Mouse (Mus musculus): Measurements from ENCODE around the gene Mff. TPM values are rescaled to one million over a fixed set of nuclear protein-coding genes. Genes with fewer than 3 reads are reported as not detected.

Gene Mff
- polyA plus RNA-seq, 1 experiment from 2014 or later, result 410 TPM

- Histone ChIP-seq H3K27ac (ENCODE audit: low read length) (no peak overlapping the region), H3K4me3 (replicated peaks; ENCODE audit: low read length) (no peak overlapping the region), H3K27me3 (replicated peaks; ENCODE audit: control insufficient read depth, insufficient read depth, low read length) (no peaks in the 10 kb centered on the region), H3K4me1 (replicated peaks; ENCODE audit: control insufficient read depth, insufficient read depth, low read length) (no peaks in the 10 kb centered on the region), H3K36me3 (ENCODE audit: control insufficient read depth, insufficient read depth) (peaks cover 36% of the 10 kb centered on the region), H3K4me2 (ENCODE audit: low read length) (no peak overlapping the region), H3K9me3 (ENCODE audit: control insufficient read depth, low read length) (no peaks in the 10 kb centered on the region), H3K9ac (replicated peaks; ENCODE audit: low read depth, low read length) (no peak overlapping the region)
- no peak for ATAC-seq
- WGBS, result 97% methylated on average over 1 of the region's 1 CpGs
Observed at GRCm38 (mm10) chr1:82733357-82733756, 8.7 kb downstream of the Mff start.

GRCm38 (mm10) chr1:82738066-82738465 lies 13.4 kb downstream of the Mff start:
- no peak overlapping the region for H3K4me3 ChIP-seq (replicated peaks; ENCODE audit: low read length)
- no peak for ATAC-seq
- no peaks in the 10 kb centered on the region for H3K27me3 ChIP-seq (replicated peaks; ENCODE audit: control insufficient read depth, insufficient read depth, low read length)
- no peaks in the 10 kb centered on the region for H3K4me1 ChIP-seq (replicated peaks; ENCODE audit: control insufficient read depth, insufficient read depth, low read length)
- no peaks in the 10 kb centered on the region for H3K9me3 ChIP-seq (ENCODE audit: control insufficient read depth, low read length)
- WGBS, result 86% methylated on average over 1 of the region's 1 CpGs
- H3K9ac ChIP-seq (replicated peaks; ENCODE audit: low read depth, low read length), result no peak overlapping the region
- no peak overlapping the region for H3K4me2 ChIP-seq (ENCODE audit: low read length)
- H3K27ac ChIP-seq (ENCODE audit: low read length), result no peak overlapping the region
- peaks cover 23% of the 10 kb centered on the region for H3K36me3 ChIP-seq (ENCODE audit: control insufficient read depth, insufficient read depth)

DNA sequence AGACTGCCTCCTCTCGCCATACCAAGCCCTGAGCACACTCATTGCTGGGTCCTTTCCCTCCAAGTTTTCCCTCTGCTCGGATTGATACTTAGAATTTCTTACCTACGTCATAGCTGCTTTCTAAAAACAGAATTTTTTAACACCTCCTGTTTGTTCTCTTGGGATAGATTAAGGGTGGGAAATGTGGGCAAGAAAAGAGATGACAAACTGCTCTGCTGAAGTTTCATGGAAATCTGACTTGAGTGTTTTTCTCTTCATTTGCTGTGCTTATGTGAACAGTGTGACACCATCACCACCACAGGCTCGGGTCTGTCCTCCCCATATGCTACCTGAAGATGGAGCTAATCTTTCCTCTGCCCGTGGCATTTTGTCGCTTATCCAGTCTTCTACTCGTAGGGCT lies 16.8 kb downstream of the Mff start:
- ATAC-seq, result no peak
- H3K9me3 ChIP-seq (ENCODE audit: control insufficient read depth, low read length), result no peaks in the 10 kb centered on the region
- H3K4me2 ChIP-seq (ENCODE audit: low read length), result no peak overlapping the region
- no peak overlapping the region for H3K4me3 ChIP-seq (replicated peaks; ENCODE audit: low read length)
- H3K27me3 ChIP-seq (replicated peaks; ENCODE audit: control insufficient read depth, insufficient read depth, low read length), result no peaks in the 10 kb centered on the region
- H3K27ac ChIP-seq (ENCODE audit: low read length), result no peak overlapping the region
- 85% methylated on average over 7 of the region's 7 CpGs for WGBS
- H3K4me1 ChIP-seq (replicated peaks; ENCODE audit: control insufficient read depth, insufficient read depth, low read length), result no peaks in the 10 kb centered on the region
- peaks cover 11% of the 10 kb centered on the region for H3K36me3 ChIP-seq (ENCODE audit: control insufficient read depth, insufficient read depth)
- H3K9ac ChIP-seq (replicated peaks; ENCODE audit: low read depth, low read length), result no peak overlapping the region

DNA sequence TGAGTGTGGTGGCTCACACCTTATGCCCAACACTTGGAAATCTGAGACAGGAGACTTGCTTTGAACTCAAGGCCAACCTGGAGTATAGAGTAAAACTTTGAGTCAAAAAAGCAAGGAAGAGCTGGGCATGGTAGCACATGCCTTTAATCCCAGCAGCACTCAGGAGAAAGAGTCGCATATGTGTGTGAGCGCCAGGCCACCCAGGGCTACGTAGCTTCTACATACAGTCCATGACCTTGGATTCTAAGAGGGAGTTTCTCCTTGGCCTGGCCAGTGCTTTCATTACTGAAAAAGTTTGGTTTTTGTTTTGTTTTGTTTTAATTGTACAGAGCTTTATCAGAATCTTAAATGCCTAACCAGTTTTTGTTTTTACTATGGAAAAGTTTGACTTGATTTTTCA lies 19.3 kb downstream of the Mff start:
- Histone ChIP-seq H3K9ac (replicated peaks; ENCODE audit: low read depth, low read length) (no peak overlapping the region), H3K4me3 (replicated peaks; ENCODE audit: low read length) (no peak overlapping the region), H3K4me2 (ENCODE audit: low read length) (no peak overlapping the region), H3K36me3 (ENCODE audit: control insufficient read depth, insufficient read depth) (peaks cover 8% of the 10 kb centered on the region), H3K27me3 (replicated peaks; ENCODE audit: control insufficient read depth, insufficient read depth, low read length) (no peaks in the 10 kb centered on the region), H3K4me1 (replicated peaks; ENCODE audit: control insufficient read depth, insufficient read depth, low read length) (no peaks in the 10 kb centered on the region), H3K9me3 (ENCODE audit: control insufficient read depth, low read length) (no peaks in the 10 kb centered on the region), H3K27ac (ENCODE audit: low read length) (no peak overlapping the region)
- WGBS, result 89% methylated on average over 3 of the region's 3 CpGs
- ATAC-seq, result no peak

DNA sequence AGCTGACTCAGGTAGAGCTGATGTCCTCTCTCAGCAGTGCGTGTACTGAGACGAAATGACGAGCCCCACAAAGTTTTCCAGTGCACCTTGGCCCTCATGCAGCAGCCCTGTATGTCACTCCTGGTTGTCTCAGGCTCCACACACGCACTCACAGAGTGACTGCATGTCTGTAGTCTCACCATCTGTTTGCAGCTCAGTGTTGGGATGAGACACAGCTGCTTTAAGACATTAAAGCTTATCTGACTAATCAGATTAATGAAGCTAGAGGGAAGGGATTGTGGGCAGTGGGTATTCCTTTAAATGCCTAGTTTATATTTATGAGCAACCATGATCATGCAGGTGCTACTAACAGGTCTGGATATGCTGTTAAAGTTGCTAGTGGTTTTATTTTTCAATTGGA lies 21.7 kb downstream of the Mff start:
- no peak overlapping the region for H3K27ac ChIP-seq (ENCODE audit: low read length)
- H3K9me3 ChIP-seq (ENCODE audit: control insufficient read depth, low read length), result no peaks in the 10 kb centered on the region
- no peak overlapping the region for H3K4me2 ChIP-seq (ENCODE audit: low read length)
- no peak overlapping the region for H3K4me3 ChIP-seq (replicated peaks; ENCODE audit: low read length)
- peaks cover 12% of the 10 kb centered on the region for H3K36me3 ChIP-seq (ENCODE audit: control insufficient read depth, insufficient read depth)
- 0 out of 2 replicates have a peak, but pooled peaks have one; percentile 18 for ATAC-seq
- no peaks in the 10 kb centered on the region for H3K4me1 ChIP-seq (replicated peaks; ENCODE audit: control insufficient read depth, insufficient read depth, low read length)
- no peak overlapping the region for H3K9ac ChIP-seq (replicated peaks; ENCODE audit: low read depth, low read length)
- no peaks in the 10 kb centered on the region for H3K27me3 ChIP-seq (replicated peaks; ENCODE audit: control insufficient read depth, insufficient read depth, low read length)
- WGBS, result 92% methylated on average over 4 of the region's 4 CpGs

DNA sequence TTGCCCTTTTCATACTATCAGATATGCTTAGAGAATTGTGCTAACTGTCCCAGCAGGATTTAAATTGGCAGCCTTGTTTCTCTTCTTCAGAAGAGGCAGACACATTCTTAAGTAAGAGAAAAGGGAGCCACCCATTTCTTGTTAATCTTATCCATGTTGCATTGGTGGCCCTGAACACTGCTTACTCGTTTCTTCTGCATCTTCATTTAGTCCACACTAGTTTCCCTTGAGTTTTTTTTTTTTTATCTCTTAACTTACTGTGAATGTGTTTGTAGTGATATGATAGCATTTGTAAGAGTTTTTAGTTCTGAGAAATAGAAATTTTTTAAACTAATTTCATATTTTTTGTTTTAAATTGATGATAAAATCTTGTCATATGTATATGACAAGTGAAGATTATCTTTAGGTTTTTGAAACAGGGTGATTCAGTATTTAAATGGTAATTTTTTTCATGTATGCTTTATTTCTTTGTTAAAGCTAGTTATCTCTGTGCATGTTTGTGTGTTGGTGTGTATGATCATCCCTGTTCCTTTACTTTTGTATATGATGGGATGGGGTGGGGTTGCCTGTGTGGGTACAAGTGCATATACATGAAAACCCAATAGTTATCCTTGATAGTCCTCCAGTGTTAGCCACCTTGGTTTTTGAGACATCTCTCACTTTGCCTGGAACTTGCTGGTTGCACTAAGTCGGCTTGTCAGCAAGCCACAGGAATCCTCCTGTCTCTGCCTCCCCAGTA lies 23.2 kb downstream of the Mff start:
- H3K36me3 ChIP-seq (ENCODE audit: control insufficient read depth, insufficient read depth), result peaks cover 9% of the 10 kb centered on the region
- no peak overlapping the region for H3K9ac ChIP-seq (replicated peaks; ENCODE audit: low read depth, low read length)
- 93% methylated on average over 2 of the region's 2 CpGs for WGBS
- no peak overlapping the region for H3K4me2 ChIP-seq (ENCODE audit: low read length)
- no peaks in the 10 kb centered on the region for H3K9me3 ChIP-seq (ENCODE audit: control insufficient read depth, low read length)
- ATAC-seq, result no peak
- H3K4me3 ChIP-seq (replicated peaks; ENCODE audit: low read length), result no peak overlapping the region
- no peak overlapping the region for H3K27ac ChIP-seq (ENCODE audit: low read length)
- H3K4me1 ChIP-seq (replicated peaks; ENCODE audit: control insufficient read depth, insufficient read depth, low read length), result no peaks in the 10 kb centered on the region
- H3K27me3 ChIP-seq (replicated peaks; ENCODE audit: control insufficient read depth, insufficient read depth, low read length), result no peaks in the 10 kb centered on the region

DNA sequence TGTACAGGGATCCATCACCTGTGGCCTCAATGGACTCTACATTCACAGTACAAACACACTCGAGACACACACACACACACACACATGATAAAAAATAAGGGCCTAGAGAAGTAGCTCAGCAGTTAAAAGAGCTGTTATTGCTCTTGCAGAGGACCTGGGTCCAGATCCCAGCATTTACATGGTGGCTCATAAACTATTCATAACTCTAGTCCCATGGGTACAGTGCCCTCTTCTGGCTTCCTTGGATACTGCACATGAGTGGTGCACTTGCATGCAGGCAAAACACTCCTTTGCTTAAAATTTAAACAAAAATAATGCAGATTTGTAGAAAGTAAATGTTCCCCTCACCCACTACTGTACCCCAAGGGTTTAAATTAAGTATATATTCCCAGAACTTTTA lies 34.8 kb downstream of the Mff start:
- H3K4me3 ChIP-seq (replicated peaks; ENCODE audit: low read length), result no peak overlapping the region
- 88% methylated on average over 1 of the region's 1 CpGs for WGBS
- peaks cover 13% of the 10 kb centered on the region for H3K36me3 ChIP-seq (ENCODE audit: control insufficient read depth, insufficient read depth)
- no peak overlapping the region for H3K27ac ChIP-seq (ENCODE audit: low read length)
- no peak overlapping the region for H3K9ac ChIP-seq (replicated peaks; ENCODE audit: low read depth, low read length)
- H3K9me3 ChIP-seq (ENCODE audit: control insufficient read depth, low read length), result peaks cover 3% of the 10 kb centered on the region; the same call in 1 of the 2 replicates
- no peaks in the 10 kb centered on the region for H3K27me3 ChIP-seq (replicated peaks; ENCODE audit: control insufficient read depth, insufficient read depth, low read length)
- no peak overlapping the region for H3K4me2 ChIP-seq (ENCODE audit: low read length)
- no peaks in the 10 kb centered on the region for H3K4me1 ChIP-seq (replicated peaks; ENCODE audit: control insufficient read depth, insufficient read depth, low read length)
- ATAC-seq, result no peak

GRCm38 (mm10) chr1:82761454-82762169 lies 36.9 kb downstream of the Mff start:
- Histone ChIP-seq H3K4me2 (ENCODE audit: low read length) (no peak overlapping the region), H3K36me3 (ENCODE audit: control insufficient read depth, insufficient read depth) (peaks cover 7% of the 10 kb centered on the region; the same call in 1 of the 2 replicates), H3K4me3 (replicated peaks; ENCODE audit: low read length) (no peak overlapping the region), H3K9me3 (ENCODE audit: control insufficient read depth, low read length) (peaks cover 3% of the 10 kb centered on the region; the same call in 1 of the 2 replicates), H3K9ac (replicated peaks; ENCODE audit: low read depth, low read length) (no peak overlapping the region), H3K27ac (ENCODE audit: low read length) (no peak overlapping the region), H3K4me1 (replicated peaks; ENCODE audit: control insufficient read depth, insufficient read depth, low read length) (no peaks in the 10 kb centered on the region), H3K27me3 (replicated peaks; ENCODE audit: control insufficient read depth, insufficient read depth, low read length) (no peaks in the 10 kb centered on the region)
- 94% methylated on average over 8 of the region's 8 CpGs for WGBS
- no peak for ATAC-seq

- ATAC-seq, result no peak
- Histone ChIP-seq H3K9ac (replicated peaks; ENCODE audit: low read depth, low read length) (no peak overlapping the region), H3K4me1 (replicated peaks; ENCODE audit: control insufficient read depth, insufficient read depth, low read length) (no peaks in the 10 kb centered on the region), H3K27me3 (replicated peaks; ENCODE audit: control insufficient read depth, insufficient read depth, low read length) (no peaks in the 10 kb centered on the region), H3K4me3 (replicated peaks; ENCODE audit: low read length) (no peak overlapping the region), H3K27ac (ENCODE audit: low read length) (no peak overlapping the region), H3K4me2 (ENCODE audit: low read length) (no peak overlapping the region), H3K9me3 (ENCODE audit: control insufficient read depth, low read length) (peaks cover 3% of the 10 kb centered on the region; the same call in 1 of the 2 replicates), H3K36me3 (ENCODE audit: control insufficient read depth, insufficient read depth) (peaks cover 7% of the 10 kb centered on the region; the same call in 1 of the 2 replicates)
- WGBS, result 93% methylated on average over 1 of the region's 1 CpGs
Observed at GRCm38 (mm10) chr1:82762274-82762673, 37.6 kb downstream of the Mff start.

Measured in forebrain, embryonic 16.5 days (tissue).